Mouse (Mus musculus): Measurements from ENCODE around the gene Sgms1.
A peak's percentile ranks its signal among the peaks of the same experiment; 100 is the strongest.

Gene Sgms1

DNA sequence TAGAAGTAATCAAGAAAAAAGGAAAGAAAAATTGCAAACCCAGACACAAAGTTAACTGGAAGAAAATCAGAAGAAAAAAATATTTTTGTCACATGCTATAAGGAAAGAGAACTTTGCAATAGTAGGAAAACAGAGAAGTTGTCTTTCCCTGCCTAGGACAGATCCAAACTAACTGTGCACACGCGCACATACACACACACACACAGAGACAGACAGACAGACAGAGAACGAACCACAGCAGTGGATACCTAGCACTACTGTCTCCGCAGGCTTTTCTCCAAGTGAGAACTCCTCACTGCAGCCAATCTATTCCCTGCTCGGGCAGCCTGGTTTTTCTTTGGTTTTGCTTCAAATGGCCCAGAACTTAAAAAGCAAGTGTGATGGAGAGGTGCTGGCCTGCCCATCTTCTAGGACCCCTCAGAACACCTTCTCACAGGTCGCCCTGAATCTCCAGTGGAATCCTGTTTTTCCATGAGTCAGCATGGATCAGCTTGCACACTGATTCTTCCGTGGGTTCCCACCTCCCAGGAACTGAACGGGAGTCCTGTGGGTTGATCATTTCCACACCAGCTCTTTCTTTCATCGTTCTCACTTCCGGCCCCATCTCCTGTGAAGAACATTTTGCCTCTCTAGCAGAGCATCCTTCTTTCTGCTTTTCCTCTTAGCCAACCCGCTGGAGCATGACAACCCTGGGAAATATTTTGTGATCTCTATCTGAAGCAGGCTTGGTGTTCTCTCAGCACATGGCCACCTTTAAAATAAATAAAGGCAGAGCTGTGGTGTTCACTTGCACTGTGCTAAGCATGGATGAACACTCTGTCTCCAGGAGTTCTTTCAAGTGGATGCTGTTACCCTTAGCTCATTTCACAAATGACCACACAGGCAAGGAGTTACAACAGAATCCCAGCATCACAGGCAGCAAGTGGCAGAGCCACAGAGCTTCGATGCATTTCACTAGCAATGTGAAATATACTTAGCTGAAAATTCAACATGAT, 96.4 kb downstream of the Sgms1 start:
- DNase-seq (ENCODE audit: low read depth): no peak

GRCm38 (mm10) chr19:32292067-32292739, 97.3 kb downstream of the Sgms1 start:
- peak; percentile 92 for DNase-seq (ENCODE audit: low read depth)

DNA sequence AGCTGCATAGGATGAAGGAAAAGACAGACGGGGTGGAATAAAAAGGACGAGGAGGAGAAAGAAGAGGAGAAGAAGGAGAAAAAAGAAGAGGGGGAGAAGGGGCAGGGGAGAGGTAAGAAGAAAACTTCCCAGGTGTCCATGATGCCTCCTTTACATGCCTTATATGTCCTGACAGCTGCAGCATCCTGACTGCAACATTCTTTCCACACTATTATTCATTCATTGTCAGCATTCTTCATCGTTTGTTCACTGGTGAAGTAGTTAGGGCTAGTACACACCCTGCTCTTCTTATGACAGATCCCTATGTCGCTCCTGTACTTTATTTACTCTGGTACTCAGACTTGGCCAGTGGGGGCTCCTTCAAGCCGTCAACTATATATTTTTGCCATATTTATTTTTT, 98.4 kb downstream of the Sgms1 start:
- DNase-seq (ENCODE audit: low read depth): no peak

GRCm38 (mm10) chr19:32288895-32289294, 100.6 kb downstream of the Sgms1 start:
- no peak for DNase-seq (ENCODE audit: low read depth)

DNA sequence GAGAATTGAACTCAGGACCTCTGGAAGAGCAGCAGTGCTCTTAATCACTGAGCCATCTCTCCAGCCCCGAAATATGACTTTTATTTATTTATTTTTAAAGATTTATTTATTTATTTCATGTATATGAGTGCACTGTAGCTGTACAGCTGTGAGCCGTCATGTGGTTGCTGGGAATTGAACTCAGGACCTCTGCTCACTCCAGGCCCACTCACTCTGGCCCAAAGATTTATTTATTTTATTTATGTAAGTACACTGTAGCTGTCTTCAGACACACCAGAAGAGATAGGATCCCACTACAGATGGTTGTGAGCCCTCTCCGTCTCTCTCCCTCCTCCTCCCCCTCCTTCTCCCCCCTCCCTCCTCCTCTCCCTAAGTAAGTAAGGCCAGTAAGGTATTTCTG, 101.7 kb downstream of the Sgms1 start:
- no peak for DNase-seq (ENCODE audit: low read depth)

DNA sequence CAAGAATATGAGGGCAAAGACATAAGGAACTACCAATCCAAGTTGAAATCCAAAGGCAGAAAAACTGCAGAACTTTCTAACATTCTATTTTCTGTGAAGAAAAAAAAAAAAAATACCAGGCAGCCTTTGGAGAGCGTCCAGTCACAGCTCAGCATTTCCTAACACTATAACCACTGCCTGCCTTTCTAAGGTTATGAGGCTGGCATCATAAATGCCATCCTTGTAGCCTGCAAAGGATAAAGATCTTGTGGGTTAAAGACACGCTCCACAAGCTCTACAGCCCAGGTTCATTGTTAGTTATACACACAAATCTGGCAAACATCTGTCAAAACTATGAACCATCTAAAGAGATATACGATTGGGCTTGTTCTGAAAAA, 104.1 kb downstream of the Sgms1 start:
- no peak for DNase-seq (ENCODE audit: low read depth)

DNA sequence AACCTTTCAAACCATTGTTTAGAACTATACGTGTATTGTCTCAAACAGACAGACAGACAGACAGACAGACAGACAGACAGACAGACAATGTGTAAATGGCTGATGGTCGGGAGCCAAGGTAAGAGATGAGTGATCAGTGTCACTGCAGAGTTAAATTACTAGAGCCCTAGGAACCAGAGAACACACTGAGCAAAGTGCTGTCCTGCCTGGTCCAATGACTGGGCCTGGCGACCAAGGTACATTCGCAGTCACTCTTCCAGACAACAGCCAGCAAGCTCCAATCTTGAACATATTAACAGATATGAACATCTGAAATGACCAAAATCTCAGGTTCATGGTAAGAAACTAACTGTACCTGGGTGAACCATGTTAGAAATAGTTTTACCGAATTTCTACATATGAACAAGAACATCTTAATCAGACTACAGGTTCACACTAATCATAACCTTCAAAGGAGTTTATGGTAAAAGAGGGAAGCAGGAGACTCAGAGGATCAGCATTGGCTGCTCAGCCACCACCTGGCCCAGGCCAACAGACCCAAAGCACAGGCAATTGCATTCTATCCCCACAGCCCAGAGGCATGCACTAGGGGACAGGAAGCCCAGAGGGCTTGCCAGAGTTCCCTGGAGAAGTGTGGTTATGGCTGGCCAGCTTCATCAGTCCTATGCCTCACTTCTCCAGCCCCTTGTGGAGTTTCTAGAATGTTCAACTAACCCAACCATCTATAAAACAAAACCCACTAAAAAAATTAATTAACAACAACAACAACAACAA, 104.6 kb downstream of the Sgms1 start:
- no peak for DNase-seq (ENCODE audit: low read depth)

GRCm38 (mm10) chr19:32281917-32282316, 107.6 kb downstream of the Sgms1 start:
- DNase-seq (ENCODE audit: low read depth): no peak

DNA sequence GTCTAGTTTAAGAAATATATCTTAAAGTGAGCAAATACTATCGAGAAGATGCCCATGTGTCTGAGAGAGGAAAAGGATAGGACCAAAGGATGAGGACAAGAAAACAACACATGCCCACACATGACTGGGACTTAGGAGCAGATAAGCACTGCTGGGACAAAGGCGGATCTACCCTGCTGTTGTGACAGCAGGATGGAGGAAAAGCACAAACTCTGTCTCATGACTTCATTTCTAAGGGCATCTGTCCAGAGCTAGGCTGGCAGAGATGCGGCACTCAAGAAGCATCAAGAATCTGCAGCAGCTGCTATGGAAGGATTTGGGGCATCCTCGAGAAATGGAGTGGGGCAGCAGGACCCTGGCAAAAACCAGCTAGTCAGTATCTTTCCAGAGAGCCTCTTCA, 109.1 kb downstream of the Sgms1 start:
- no peak for DNase-seq (ENCODE audit: low read depth)

GRCm38 (mm10) chr19:32279400-32279799, 110.1 kb downstream of the Sgms1 start:
- DNase-seq (ENCODE audit: low read depth): no peak

- peak; percentile 63 for DNase-seq (ENCODE audit: low read depth)
Measured at GRCm38 (mm10) chr19:32277869-32278268, 111.6 kb downstream of the Sgms1 start.

DNA sequence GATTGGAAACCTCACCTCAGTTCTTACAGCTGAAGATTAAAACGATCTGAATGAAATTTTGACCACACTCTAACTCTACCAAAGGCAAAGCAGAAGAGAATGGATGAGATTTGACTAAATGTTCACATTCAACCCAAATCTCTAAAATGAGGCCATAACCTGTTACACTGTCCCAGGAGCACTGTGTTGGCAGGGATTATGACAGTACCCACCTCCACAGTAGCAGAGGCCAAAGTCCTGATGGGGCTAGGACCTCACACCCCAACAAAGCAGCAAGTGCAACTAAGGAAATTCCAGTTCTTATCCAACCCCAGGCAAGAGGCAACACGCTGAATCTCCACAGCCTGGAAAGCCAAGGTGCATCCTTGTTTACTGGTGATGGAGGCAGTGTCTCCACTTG, 112.2 kb downstream of the Sgms1 start:
- no peak for DNase-seq (ENCODE audit: low read depth)

- DNase-seq (ENCODE audit: low read depth): peak; percentile 62
Measured at GRCm38 (mm10) chr19:32276817-32277216, 112.7 kb downstream of the Sgms1 start.

- peak; percentile 57 for DNase-seq (ENCODE audit: low read depth)
Measured at GRCm38 (mm10) chr19:32276263-32276662, 113.3 kb downstream of the Sgms1 start.

- peak; percentile 92 for DNase-seq (ENCODE audit: low read depth)
Measured at GRCm38 (mm10) chr19:32275068-32275925, 114.2 kb downstream of the Sgms1 start.

- peak; percentile 57 for DNase-seq (ENCODE audit: low read depth)
Measured at GRCm38 (mm10) chr19:32274145-32274544, 115.4 kb downstream of the Sgms1 start.

DNA sequence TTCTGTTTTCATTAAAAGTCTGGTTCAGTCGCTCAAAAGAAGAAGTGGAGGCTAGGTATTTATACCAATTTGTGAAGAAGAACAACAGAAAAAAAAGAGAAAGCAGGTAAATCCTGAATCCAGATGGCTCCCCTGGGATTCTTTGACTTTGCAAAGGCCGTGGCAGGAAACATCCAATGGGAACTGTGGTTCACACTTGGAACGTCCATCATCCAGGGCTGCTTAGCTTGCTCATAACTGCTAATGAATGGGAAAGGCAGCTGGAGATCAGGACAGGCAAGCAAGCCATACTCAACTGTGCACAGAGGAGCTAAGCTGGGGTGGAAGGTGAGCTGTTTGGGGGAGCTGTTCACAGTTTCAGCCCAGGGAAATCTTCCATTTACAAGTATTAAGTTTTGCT, 115.8 kb downstream of the Sgms1 start:
- no peak for DNase-seq (ENCODE audit: low read depth)

DNA sequence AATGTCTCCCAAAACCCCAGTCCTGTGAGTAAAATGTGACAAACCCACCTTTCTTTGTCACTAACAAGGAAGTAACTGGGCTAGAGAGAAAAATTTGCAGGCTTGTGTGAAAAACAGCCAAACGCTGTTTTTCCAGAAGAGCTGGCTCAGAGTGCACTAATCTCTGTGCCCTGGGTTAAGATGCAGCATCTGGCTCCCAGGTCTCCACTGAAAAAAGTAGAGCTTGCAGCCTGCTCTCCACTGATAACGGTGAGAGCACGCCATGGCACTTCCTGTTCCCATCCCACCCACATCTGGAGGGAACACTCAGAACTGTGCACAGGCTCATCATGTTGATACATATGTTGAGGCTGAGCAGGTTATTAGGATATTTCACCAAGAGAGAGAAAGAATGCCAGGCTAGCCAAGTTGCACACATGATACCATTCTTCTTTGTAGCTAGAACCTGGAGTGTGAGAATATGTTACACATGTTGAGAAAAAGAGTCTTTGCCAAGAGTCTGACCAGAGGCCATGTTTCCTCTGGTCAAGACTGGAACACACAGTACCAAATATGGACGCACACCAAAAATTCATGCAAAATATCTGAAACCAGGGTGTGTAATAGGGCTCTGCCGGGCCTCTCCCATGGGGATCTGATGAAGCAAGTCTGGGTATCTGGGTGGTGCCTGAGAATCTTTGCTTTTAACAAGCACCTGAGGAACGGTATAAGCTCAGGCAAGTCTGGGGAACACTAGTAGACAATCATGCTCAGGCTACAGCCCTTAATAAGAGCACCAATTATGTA, 116.8 kb downstream of the Sgms1 start:
- DNase-seq (ENCODE audit: low read depth): peak; percentile 45

- DNase-seq (ENCODE audit: low read depth): peak; percentile 72
Measured at GRCm38 (mm10) chr19:32271455-32272200, 117.9 kb downstream of the Sgms1 start.

- DNase-seq (ENCODE audit: low read depth): no peak
Measured at GRCm38 (mm10) chr19:32269844-32270176, 119.7 kb downstream of the Sgms1 start.
